Mouse (Mus musculus) myocyte (in vitro differentiated cells): ENCODE data around the gene Defb45. TPM values are rescaled to one million over a fixed set of nuclear protein-coding genes. Genes with fewer than 3 reads are reported as not detected.
A peak's percentile ranks its signal among the peaks of the same experiment; 100 is the strongest.

ENCODE experiments used
- H3K27me3 ChIP-seq: one replicate; pipeline ENCODE4 v1.6.1; 2011; ENCODE audit not compliant: control insufficient read depth, insufficient read depth, insufficient read length
- H3K36me3 ChIP-seq: one replicate; pipeline ENCODE4 v1.6.1; 2011; ENCODE audit not compliant: control insufficient read depth, insufficient read depth
- H3K4me2 ChIP-seq: one replicate; pipeline ENCODE4 v1.6.1; 2011; ENCODE audit warnings: low read depth, control low read depth
- H3K4me3 ChIP-seq: one replicate; pipeline ENCODE4 v1.5.1; 2011; ENCODE audit warnings: mild to moderate bottlenecking, control low read depth, moderate library complexity
- H3K79me2 ChIP-seq: one replicate; pipeline ENCODE4 v1.6.1; 2011; ENCODE audit not compliant: control insufficient read depth, insufficient read depth
- H3ac ChIP-seq: one replicate; pipeline ENCODE4 v1.6.1; 2011; ENCODE audit not compliant: control insufficient read depth, insufficient read length
- CEBPB ChIP-seq: IDR thresholded peaks from 2 replicates; pipeline ENCODE4 v1.6.1; 2011; ENCODE audit warnings: mild to moderate bottlenecking, moderate library complexity; ENCODE audit not compliant: poor library complexity, insufficient read depth, severe bottlenecking
- E2F4 ChIP-seq: IDR thresholded peaks from one replicate; pipeline ENCODE4 v1.6.1; 2011; ENCODE audit warnings: mild to moderate bottlenecking, control low read depth, moderate library complexity; ENCODE audit not compliant: insufficient read depth
- MAX ChIP-seq: IDR thresholded peaks from one replicate; pipeline ENCODE4 v1.6.1; 2011; ENCODE audit warnings: low read depth, mild to moderate bottlenecking, control low read depth
- MYOD1 ChIP-seq, 3 experiments: IDR thresholded peaks; one replicate each; pipeline ENCODE4 v1.6.1; 2011; ENCODE audit warnings: control low read depth in 2 of 3, low read depth in 2 of 3, mild to moderate bottlenecking in 2 of 3, moderate library complexity in 1 of 3; ENCODE audit not compliant: insufficient read length in 2 of 3, control insufficient read depth in 1 of 3
- MYOG ChIP-seq, 3 experiments: IDR thresholded peaks; one replicate each; pipeline ENCODE4 v1.6.1; 2011; ENCODE audit warnings: control low read depth in 2 of 3, low read depth in 2 of 3, mild to moderate bottlenecking in 2 of 3; ENCODE audit not compliant: insufficient read length in 2 of 3, control insufficient read depth in 1 of 3, insufficient read depth in 1 of 3
- POLR2A ChIP-seq: IDR thresholded peaks from one replicate; pipeline ENCODE4 v1.6.1; 2011; ENCODE audit warnings: low read depth, mild to moderate bottlenecking, control low read depth, moderate library complexity; ENCODE audit not compliant: insufficient read length
- POLR2AphosphoS2 ChIP-seq: IDR thresholded peaks from one replicate; pipeline ENCODE4 v1.6.1; 2011; ENCODE audit warnings: low read depth, control low read depth; ENCODE audit not compliant: insufficient read length
- REST ChIP-seq: IDR thresholded peaks from one replicate; pipeline ENCODE4 v1.6.1; 2011; ENCODE audit warnings: mild to moderate bottlenecking, control low read depth, moderate library complexity; ENCODE audit not compliant: insufficient read depth, insufficient read length
- SRF ChIP-seq: IDR thresholded peaks from one replicate; pipeline ENCODE4 v1.6.1; 2011; ENCODE audit warnings: low read depth; ENCODE audit not compliant: control insufficient read depth, insufficient read length
- TCF12 ChIP-seq: IDR thresholded peaks from one replicate; pipeline ENCODE4 v1.6.1; 2011; ENCODE audit warnings: mild to moderate bottlenecking, control low read depth; ENCODE audit not compliant: poor library complexity, insufficient read depth, severe bottlenecking
- TCF3 ChIP-seq: IDR thresholded peaks from one replicate; pipeline ENCODE4 v1.6.1; 2011; ENCODE audit warnings: low read depth, control low read depth; ENCODE audit not compliant: insufficient read length
- USF1 ChIP-seq: IDR thresholded peaks from one replicate; pipeline ENCODE4 v1.6.1; 2011; ENCODE audit warnings: low read depth, mild to moderate bottlenecking, control low read depth, moderate library complexity
- polyA plus RNA-seq: library from polyadenylated mRNA; unstranded; fragments of >200 nt; fragmentation: generic; extraction: Trizol; gene quantifications from one replicate; pipeline ENCODE4 v1.2.1, GENCODE M21; 2012; ENCODE audit warnings: missing spikeins

The Defb45 gene
- polyA plus RNA-seq, 1 experiment = 0.30 TPM

GRCm38 (mm10) chr2:152634311-152634710 lies 35.1 kb upstream of the Defb45 start:
- H3K36me3 ChIP-seq = no peaks in the 10 kb centered on the region

GRCm38 (mm10) chr2:152633334-152633733 lies 34.1 kb upstream of the Defb45 start:
- Histone ChIP-seq H3K4me3 (no peak overlapping the region), H3ac (no peak overlapping the region), H3K79me2 (peaks cover 5% of the 10 kb centered on the region), H3K36me3 (no peaks in the 10 kb centered on the region), H3K27me3 (no peaks in the 10 kb centered on the region), H3K4me2 (no peak overlapping the region)
- TF ChIP-seq CEBPB = no peak
- TF ChIP-seq SRF = no peak
- TF ChIP-seq MAX = no peak
- no peak for TF ChIP-seq POLR2A
- no peak for TF ChIP-seq POLR2AphosphoS2
- TF ChIP-seq REST = no peak
- TF ChIP-seq TCF12 = no peak
- no peak for TF ChIP-seq E2F4
- no peak for TF ChIP-seq MYOG (IDR thresholded peaks at IDR 0.05; ENCODE audit: control insufficient read depth in 1 of 3, insufficient read depth in 1 of 3, insufficient read length in 2 of 3, low read depth in 2 of 3)
- TF ChIP-seq USF1 = no peak
- TF ChIP-seq MYOD1 (IDR thresholded peaks at IDR 0.05; ENCODE audit: control insufficient read depth in 1 of 3, insufficient read length in 2 of 3, low read depth in 2 of 3) = no peak
- TF ChIP-seq TCF3 = no peak

More at GRCm38 (mm10) chr2:152634311-152634710, 35.1 kb upstream of the Defb45 start:
- H3ac ChIP-seq = no peak overlapping the region
- no peak for TF ChIP-seq E2F4
- TF ChIP-seq REST = no peak
- TF ChIP-seq SRF = no peak
- no peak overlapping the region for H3K4me2 ChIP-seq
- H3K79me2 ChIP-seq = peaks cover 4% of the 10 kb centered on the region
- H3K4me3 ChIP-seq = no peak overlapping the region
- H3K27me3 ChIP-seq = no peaks in the 10 kb centered on the region

- peak overlapping the region; percentile 85 for H3K4me2 ChIP-seq
- H3K27me3 ChIP-seq = no peaks in the 10 kb centered on the region
- no peak overlapping the region for H3ac ChIP-seq
- H3K79me2 ChIP-seq = peaks cover 23% of the 10 kb centered on the region
- TF ChIP-seq TCF12 (no peak), E2F4 (no peak), MYOD1 (IDR thresholded peaks at IDR 0.05; ENCODE audit: control insufficient read depth in 1 of 3, insufficient read length in 2 of 3, low read depth in 2 of 3) (no peak), USF1 (no peak), MAX (no peak), TCF3 (no peak), MYOG (IDR thresholded peaks at IDR 0.05; ENCODE audit: control insufficient read depth in 1 of 3, insufficient read depth in 1 of 3, insufficient read length in 2 of 3, low read depth in 2 of 3) (no peak), POLR2AphosphoS2 (no peak), POLR2A (no peak), SRF (no peak), CEBPB (no peak)
- H3K36me3 ChIP-seq = no peaks in the 10 kb centered on the region
- H3K4me3 ChIP-seq = peak overlapping the region; percentile 87
These were observed 30.7 kb upstream of the Defb45 start for GRCm38 (mm10) chr2:152629904-152630303.

GRCm38 (mm10) chr2:152629239-152629638 lies 30.0 kb upstream of the Defb45 start:
- H3K27me3 ChIP-seq = no peaks in the 10 kb centered on the region
- peak overlapping the region; percentile 87 for H3K4me3 ChIP-seq
- no peak for TF ChIP-seq SRF
- no peak for TF ChIP-seq TCF3

GRCm38 (mm10) chr2:152628066-152628465 lies 28.9 kb upstream of the Defb45 start:
- Histone ChIP-seq H3K79me2 (peaks cover 23% of the 10 kb centered on the region), H3K4me3 (peak overlapping the region; percentile 87), H3K4me2 (peak overlapping the region; percentile 85), H3ac (peak overlapping the region; percentile 37), H3K36me3 (no peaks in the 10 kb centered on the region), H3K27me3 (no peaks in the 10 kb centered on the region)
- TF ChIP-seq MYOD1 (IDR thresholded peaks at IDR 0.05; ENCODE audit: control insufficient read depth in 1 of 3, insufficient read length in 2 of 3, low read depth in 2 of 3) (no peak), TCF12 (no peak), POLR2A (peak; percentile 35), SRF (no peak), CEBPB (no peak), TCF3 (no peak)

More at GRCm38 (mm10) chr2:152629239-152629638, 30.0 kb upstream of the Defb45 start:
- Histone ChIP-seq H3ac (no peak overlapping the region), H3K36me3 (no peaks in the 10 kb centered on the region), H3K4me2 (peak overlapping the region; percentile 85), H3K79me2 (peaks cover 23% of the 10 kb centered on the region)
